In the genomic region with DNA sequence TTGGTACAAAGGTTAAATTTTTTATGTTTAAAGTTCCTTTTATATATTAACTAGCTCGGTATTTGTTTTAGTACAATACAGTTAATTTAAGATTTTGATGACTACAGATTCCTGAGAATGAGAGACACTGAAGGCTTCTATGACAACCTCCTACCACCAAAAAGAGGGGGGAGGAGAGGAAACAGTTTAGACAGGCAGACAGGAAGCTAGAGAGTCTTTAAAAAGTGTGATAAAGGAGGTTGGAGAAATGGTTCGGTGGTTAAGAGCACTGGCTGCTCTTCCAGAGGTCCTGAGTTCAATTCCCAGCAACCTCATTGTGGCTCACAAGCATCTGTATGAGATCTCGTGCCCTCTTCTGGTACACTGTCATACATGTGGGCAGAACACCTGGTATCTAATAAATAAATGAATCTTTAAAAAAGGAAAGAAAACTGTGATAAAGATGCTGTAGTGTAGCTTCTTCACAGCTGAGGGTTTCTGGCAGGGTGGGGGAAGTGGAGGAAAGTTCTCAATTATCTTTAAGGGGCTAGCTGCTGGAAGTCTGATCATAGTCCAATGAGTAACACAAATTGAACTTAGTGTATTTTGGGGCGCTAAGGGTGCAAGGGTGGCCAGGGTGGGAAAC, we compare ENCODE assay signal across 29 mouse cellular contexts. TPM values are rescaled to one million over a fixed set of nuclear protein-coding genes. Genes with fewer than 3 reads are reported as not detected.
DNase-seq lines count a peak whose midpoint lies in the region; ATAC-seq lines count a peak whose summit lies in the region.
"Had no signal": no experiment of that assay in that cellular context is flagged by ENCODE, and none has a peak within 500 bp of the region (broad histone marks: within the 10 kb centered on the region; RNA-seq: fewer than 3 reads in every experiment).

No protein-coding gene starts in this region.

- no peaks in the 10 kb centered on the region for H3K36me3 ChIP-seq in liver, embryonic 12.5 days
- H3K36me3 ChIP-seq: heart, embryonic 12.5 days; hindbrain, embryonic 13.5 days; kidney, embryonic 15.5 days; liver, embryonic 15.5 days; lung, embryonic 15.5 days; midbrain, embryonic 13.5 days; neural tube, embryonic 15.5 days had no signal

- H3K4me1 ChIP-seq in liver, embryonic 12.5 days: peaks cover 44% of the 10 kb centered on the region
- H3K4me1 ChIP-seq: forebrain, embryonic 13.5 days; lung, embryonic 15.5 days had no signal

- H3K4me2 ChIP-seq in liver, embryonic 12.5 days: no peak overlapping the region
- H3K4me2 ChIP-seq: forebrain, embryonic 13.5 days; heart, embryonic 12.5 days; hindbrain, embryonic 13.5 days; kidney, embryonic 15.5 days; liver, embryonic 15.5 days; lung, embryonic 15.5 days; midbrain, embryonic 13.5 days; neural tube, embryonic 15.5 days had no signal

- 50% methylated on average over 4 of the region's 4 CpGs for WGBS in liver, embryonic 12.5 days (ENCODE audit: insufficient replicate concordance)

- no peak overlapping the region for H3K9ac ChIP-seq in liver, embryonic 12.5 days
- H3K9ac ChIP-seq: forebrain, embryonic 13.5 days; heart, embryonic 12.5 days; hindbrain, embryonic 13.5 days; kidney, embryonic 15.5 days; liver, embryonic 15.5 days; lung, embryonic 15.5 days; midbrain, embryonic 13.5 days; neural tube, embryonic 15.5 days had no signal

- 0 out of 2 replicates have a peak overlapping the region, but pooled peaks have one; percentile 14 for H3K27ac ChIP-seq in liver, embryonic 12.5 days
- H3K27ac ChIP-seq: forebrain, embryonic 13.5 days; hindbrain, embryonic 13.5 days; kidney, embryonic 15.5 days; liver, embryonic 15.5 days; lung, embryonic 15.5 days; midbrain, embryonic 13.5 days; neural tube, embryonic 15.5 days had no signal

- peak; percentile 18; the same call in 1 of the 2 replicates for ATAC-seq in liver, embryonic 12.5 days
- peak; percentile 91 for ATAC-seq in CD4-positive, CD25-positive, alpha-beta regulatory T cell, adult 4 months
- ATAC-seq: forebrain, embryonic 13.5 days; midbrain, embryonic 13.5 days; Patski had no signal

- no peaks in the 10 kb centered on the region for H3K9me3 ChIP-seq in liver, embryonic 12.5 days (replicated peaks)
- H3K9me3 ChIP-seq: forebrain, embryonic 13.5 days; heart, embryonic 12.5 days; hindbrain, embryonic 13.5 days; kidney, embryonic 15.5 days; liver, embryonic 15.5 days; lung, embryonic 15.5 days; megakaryocyte, embryonic 14.5 days; midbrain, embryonic 13.5 days; neural tube, embryonic 15.5 days had no signal

- no peak overlapping the region for H3K4me3 ChIP-seq in liver, embryonic 12.5 days
- H3K4me3 ChIP-seq: forebrain, embryonic 13.5 days; heart, embryonic 12.5 days; hindbrain, embryonic 13.5 days; kidney, embryonic 15.5 days; liver, embryonic 15.5 days; lung, embryonic 15.5 days; megakaryocyte, embryonic 14.5 days; midbrain, embryonic 13.5 days; neural tube, embryonic 15.5 days had no signal

- no peak for DNase-seq in liver
- DNase-seq in induced T-regulatory cell, adult 2 months (ENCODE audit: low read depth): peak; percentile 10
- no peak for DNase-seq in layer of hippocampus, adult 9-10 months (ENCODE audit: low spot score)
- DNase-seq in adrenal gland, postnatal 14 days: no peak
- DNase-seq in cerebellum, adult 9-11 months: no peak
- DNase-seq: adrenal gland, postnatal 36 days; cerebellum, adult 2 months; cerebellum, postnatal 25 days; gastrocnemius, postnatal 36 days; heart, adult 18-20 months; heart, postnatal 4 days; kidney, adult 18-20 months; kidney, postnatal 25 days; left cerebral cortex, postnatal 4 days; retina, postnatal 1 day; right cerebral cortex, postnatal 14 days had no signal

- no peaks in the 10 kb centered on the region for H3K27me3 ChIP-seq in liver, embryonic 12.5 days (replicated peaks)
- H3K27me3 ChIP-seq: CH12.LX; forebrain, embryonic 13.5 days; heart, embryonic 12.5 days; hindbrain, embryonic 13.5 days; kidney, embryonic 15.5 days; liver, embryonic 15.5 days; lung, embryonic 15.5 days; megakaryocyte, embryonic 14.5 days; midbrain, embryonic 13.5 days; neural tube, embryonic 15.5 days; Patski had no signal

RNA-seq across cellular contexts. Expression of a gene that starts 55.6 kb away (rescaled TPM):
- polyA plus RNA-seq in liver, embryonic 12.5 days (2016; fragmentation: Nextera tagmentation; extraction: Ambion mirVana): 6.7 and 6.9 TPM in 2 replicates
- polyA plus RNA-seq in CD4-positive, CD25-positive, alpha-beta regulatory T cell, adult 4 months (2017; shearing (Covaris generic)): 10 to 100 TPM; 18.0 to 20.9 TPM
- 40.9 and 41.8 TPM in 2 replicates for total RNA-seq in adrenal gland, postnatal 14 days (2021)
